Mouse (Mus musculus) hindbrain, embryonic 16.5 days (tissue): ENCODE measurements around the gene Zfp672. TPM values are rescaled to one million over a fixed set of nuclear protein-coding genes. Genes with fewer than 3 reads are reported as not detected.

ENCODE experiments used
- ATAC-seq: fragments of 200-750 bp; cut with Nextera tagmentation; 2 replicates; pipeline ENCODE4 v1.8.0; 2017; ENCODE audit warnings: moderate TSS enrichment, moderate library complexity
- H3K27ac ChIP-seq: fragments of 300-500 bp; sonication (generic); 2 replicates; pipeline ENCODE4 v1.5.1; 2014; ENCODE audit warnings: low read depth, mild to moderate bottlenecking, control low read depth, low read length, moderate library complexity
- H3K27me3 ChIP-seq: fragments of 300-500 bp; sonication (generic); replicated peaks from 2 replicates; pipeline ENCODE4 v1.6.1; 2014; ENCODE audit warnings: low read length; ENCODE audit not compliant: control insufficient read depth, insufficient read depth
- H3K36me3 ChIP-seq: fragments of 300-500 bp; sonication (generic); 2 replicates; pipeline ENCODE4 v1.6.1; 2014; ENCODE audit warnings: mild to moderate bottlenecking, low read length, moderate library complexity, mixed read lengths; ENCODE audit not compliant: control insufficient read depth, insufficient read depth
- H3K4me1 ChIP-seq: fragments of 300-500 bp; sonication (generic); 2 replicates; pipeline ENCODE4 v1.6.1; 2014; ENCODE audit warnings: low read depth, low read length; ENCODE audit not compliant: control insufficient read depth, insufficient read depth
- H3K4me2 ChIP-seq: fragments of 300-500 bp; sonication (generic); 2 replicates; pipeline ENCODE4 v1.6.1; 2014; ENCODE audit warnings: mild to moderate bottlenecking, low read length, control low read depth, moderate library complexity
- H3K4me3 ChIP-seq: fragments of 300-500 bp; sonication (generic); 2 replicates; pipeline ENCODE4 v1.5.1; 2014; ENCODE audit warnings: mild to moderate bottlenecking, low read length, control low read depth, moderate library complexity
- H3K9ac ChIP-seq: fragments of 300-500 bp; sonication (generic); 2 replicates; pipeline ENCODE4 v1.6.1; 2014; ENCODE audit warnings: low read depth, mild to moderate bottlenecking, control low read depth, low read length, moderate library complexity
- H3K9me3 ChIP-seq: fragments of 300-500 bp; sonication (generic); 2 replicates; pipeline ENCODE4 v1.6.1; 2014; ENCODE audit warnings: mild to moderate bottlenecking, low read length, moderate library complexity; ENCODE audit not compliant: control insufficient read depth
- WGBS: fragments of 180-500 bp; shearing (Covaris S2); extraction: QIAGEN DNeasy Blood & Tissue Kit; methylation state at CpG from one replicate; pipeline ENCODE4 v1.1.7; 2014; 5-methylcytosine and 5-hydroxymethylcytosine counted together
- polyA plus RNA-seq: library from polyadenylated mRNA; unstranded; fragments of >200 nt; fragmentation: Nextera tagmentation; extraction: Ambion mirVana; gene quantifications from 2 replicates; pipeline ENCODE4 v1.2.1, GENCODE M21; 2015

Gene Zfp672
- polyA plus RNA-seq, 1 experiment from 2014 or later, result 38.6 TPM

DNA sequence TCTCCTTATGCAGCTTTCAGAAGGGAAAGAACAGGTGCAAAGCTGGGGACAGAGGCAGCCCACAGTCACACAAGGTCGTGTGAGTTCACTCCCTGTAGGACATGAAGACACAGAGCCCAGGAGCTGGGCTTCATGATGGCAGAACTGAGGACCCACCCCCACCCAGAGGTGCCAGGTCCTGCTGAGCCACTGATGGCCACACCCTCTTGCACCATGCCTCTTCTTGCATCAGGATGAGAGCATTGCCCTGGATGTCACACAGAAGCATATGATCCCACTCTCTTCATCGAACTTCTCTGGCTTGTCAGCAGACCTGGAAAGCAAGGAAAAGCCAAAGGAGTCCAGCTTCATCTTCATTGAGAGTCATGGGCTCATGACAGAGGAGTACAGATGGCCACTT lies 55.6 kb downstream of the Zfp672 start, which contains the start of gene 4930438A08Rik:
TSS of gene 4930438A08Rik (plus strand) at position 228 of the 400 bp plus-strand sequence.
- Histone ChIP-seq H3K4me1 (no peaks in the 10 kb centered on the region), H3K27me3 (no peaks in the 10 kb centered on the region), H3K36me3 (no peaks in the 10 kb centered on the region), H3K27ac (no peak within 1 kb of the TSS), H3K4me3 (no peak within 1 kb of the TSS), H3K9ac (no peak within 1 kb of the TSS), H3K4me2 (no peak within 1 kb of the TSS), H3K9me3 (no peaks in the 10 kb centered on the region)
- no peak for ATAC-seq
- 67% methylated on average over 2 of the region's 2 CpGs for WGBS

GRCm38 (mm10) chr11:58268285-58268684 lies 61.9 kb downstream of the Zfp672 start:
- no peak for ATAC-seq

More at GRCm38 (mm10) chr11:58268285-58268684, 61.9 kb downstream of the Zfp672 start:
- no peak overlapping the region for H3K9ac ChIP-seq
- no peaks in the 10 kb centered on the region for H3K27me3 ChIP-seq
- no peak overlapping the region for H3K4me3 ChIP-seq
- no peak overlapping the region for H3K27ac ChIP-seq
- H3K36me3 ChIP-seq, result no peaks in the 10 kb centered on the region
- H3K4me2 ChIP-seq, result no peak overlapping the region
- no peaks in the 10 kb centered on the region for H3K9me3 ChIP-seq
- H3K4me1 ChIP-seq, result no peaks in the 10 kb centered on the region
- WGBS, result 89% methylated on average over 3 of the region's 3 CpGs

Other genes with a start within 250 kb of the Zfp672 start
- gene Gm12248, start 237.2 kb downstream of the Zfp672 start, polyA plus RNA-seq, result 0.13 TPM in 1 of 2 replicates, not detected in the other
- gene Cnot8, start 226.2 kb downstream of the Zfp672 start, polyA plus RNA-seq, result 96.1 and 103 TPM in 2 replicates
- 12.5 and 13.4 TPM in 2 replicates for gene Gemin5, start 161.8 kb downstream of the Zfp672 start, polyA plus RNA-seq
- 90.2 and 92.1 TPM in 2 replicates for gene Mrpl22, start 158.7 kb downstream of the Zfp672 start, polyA plus RNA-seq
- 2.3 and 2.4 TPM in 2 replicates for gene Igtp, start 130.8 kb downstream of the Zfp672 start, polyA plus RNA-seq
- 1.5 and 1.7 TPM in 2 replicates for gene Irgm2, start 130.7 kb downstream of the Zfp672 start, polyA plus RNA-seq
- 0.11 TPM in 1 of 2 replicates, not detected in the other for gene 4930438A08Rik, start 55.5 kb downstream of the Zfp672 start, polyA plus RNA-seq
- gene Zfp692, start 23.3 kb downstream of the Zfp672 start, polyA plus RNA-seq, result 29.2 and 30.1 TPM in 2 replicates
- gene Sh3bp5l, start 385 bp upstream of the Zfp672 start, polyA plus RNA-seq, result 48.0 and 50.6 TPM in 2 replicates
- gene Lypd8, start 48.7 kb upstream of the Zfp672 start, polyA plus RNA-seq, result not detected in 2 replicates
- gene 1810065E05Rik, start 90.8 kb upstream of the Zfp672 start, polyA plus RNA-seq, result not detected in 2 replicates
- not detected in 2 replicates for gene Gm12253, start 102.2 kb upstream of the Zfp672 start, polyA plus RNA-seq
- not detected in 2 replicates for gene Lypd9, start 122.6 kb upstream of the Zfp672 start, polyA plus RNA-seq
- gene Olfr30, start 131.9 kb upstream of the Zfp672 start, polyA plus RNA-seq, result not detected in 2 replicates
- gene Olfr332, start 162.2 kb upstream of the Zfp672 start, polyA plus RNA-seq, result not detected in 2 replicates
- gene Olfr331, start 172.2 kb upstream of the Zfp672 start, polyA plus RNA-seq, result not detected in 2 replicates
- gene Olfr330, start 204.5 kb upstream of the Zfp672 start, polyA plus RNA-seq, result not detected in 2 replicates
- gene Olfr329-ps, start 216.1 kb upstream of the Zfp672 start, polyA plus RNA-seq, result not detected in 2 replicates
- 0.07 TPM in 1 of 2 replicates, not detected in the other for gene Olfr328, start 225.3 kb upstream of the Zfp672 start, polyA plus RNA-seq
- gene Olfr224, start 240.2 kb upstream of the Zfp672 start, polyA plus RNA-seq, result 0.15 and 0.17 TPM in 2 replicates
- gene Olfr325, start 247.4 kb upstream of the Zfp672 start, polyA plus RNA-seq, result not detected in 2 replicates